In genomic region chr11:116532262-116532809, GRCm38 (mm10) we compare ENCODE assay signal across 8 mouse cellular contexts. TPM values are rescaled to one million over a fixed set of nuclear protein-coding genes. Genes with fewer than 3 reads are reported as not detected.
DNase-seq lines count a peak whose midpoint lies in the region; ATAC-seq and TF ChIP-seq lines count a peak whose summit lies in the region.

No protein-coding gene starts in this region.

- H3K27ac ChIP-seq in cortical plate, adult 2 months (ENCODE audit: insufficient read depth, low read length): no peak overlapping the region
- no peak overlapping the region for H3K27ac ChIP-seq in heart, embryonic 16.5 days (ENCODE audit: low read length)
- H3K27ac ChIP-seq in limb, embryonic 12.5 days: no peak overlapping the region
- no peak overlapping the region for H3K27ac ChIP-seq in midbrain, embryonic 14.5 days (replicated peaks; ENCODE audit: low read depth, low read length)

- H3K4me1 ChIP-seq in cortical plate, adult 2 months (ENCODE audit: control insufficient read depth, insufficient read depth, low read length): no peaks in the 10 kb centered on the region
- peaks cover 19% of the 10 kb centered on the region for H3K4me1 ChIP-seq in heart, embryonic 16.5 days (ENCODE audit: control insufficient read depth, insufficient read depth, low read length)
- peaks cover 43% of the 10 kb centered on the region for H3K4me1 ChIP-seq in limb, embryonic 12.5 days (replicated peaks)
- peaks cover 35% of the 10 kb centered on the region for H3K4me1 ChIP-seq in midbrain, embryonic 14.5 days (ENCODE audit: control insufficient read depth, insufficient read depth, low read length)

- no peaks in the 10 kb centered on the region for H3K9me3 ChIP-seq in heart, embryonic 16.5 days (replicated peaks; ENCODE audit: control insufficient read depth, low read length)
- H3K9me3 ChIP-seq in limb, embryonic 12.5 days: no peaks in the 10 kb centered on the region
- H3K9me3 ChIP-seq in midbrain, embryonic 14.5 days (ENCODE audit: control insufficient read depth, low read length): no peaks in the 10 kb centered on the region

- no peak for TF ChIP-seq CTCF in cortical plate, adult 2 months (IDR thresholded peaks at IDR 0.05; ENCODE audit: extremely low read depth, insufficient read depth, low read length)

- intact Hi-C loops in gastrocnemius, postnatal 36 days (cut with DNase I): no loop called here

- H3K4me2 ChIP-seq in heart, embryonic 16.5 days (ENCODE audit: low read depth, low read length): peak overlapping the region; percentile 98
- peak overlapping the region; percentile 94 for H3K4me2 ChIP-seq in limb, embryonic 12.5 days
- peak overlapping the region; percentile 76 for H3K4me2 ChIP-seq in midbrain, embryonic 14.5 days (ENCODE audit: low read length)

- peaks cover 31% of the 10 kb centered on the region for H3K27me3 ChIP-seq in heart, embryonic 16.5 days (ENCODE audit: control insufficient read depth, insufficient read depth, low read length)
- peaks cover 61% of the 10 kb centered on the region for H3K27me3 ChIP-seq in limb, embryonic 12.5 days
- peaks cover 46% of the 10 kb centered on the region for H3K27me3 ChIP-seq in midbrain, embryonic 14.5 days (ENCODE audit: control insufficient read depth, insufficient read depth, low read length)

- H3K4me3 ChIP-seq in cortical plate, adult 2 months (ENCODE audit: insufficient read depth, low read length): peak overlapping the region; percentile 21
- H3K4me3 ChIP-seq in heart, embryonic 16.5 days (ENCODE audit: low read length): peak overlapping the region; percentile 59
- H3K4me3 ChIP-seq in limb, embryonic 12.5 days (replicated peaks): peak overlapping the region; percentile 58
- peak overlapping the region; percentile 39 for H3K4me3 ChIP-seq in midbrain, embryonic 14.5 days (replicated peaks; ENCODE audit: low read depth, low read length)

- H3K36me3 ChIP-seq in heart, embryonic 16.5 days (ENCODE audit: control insufficient read depth, insufficient read depth): no peaks in the 10 kb centered on the region
- H3K36me3 ChIP-seq in limb, embryonic 12.5 days: peaks cover 14% of the 10 kb centered on the region
- peaks cover 7% of the 10 kb centered on the region; the same call in 1 of the 2 replicates for H3K36me3 ChIP-seq in midbrain, embryonic 14.5 days (ENCODE audit: control insufficient read depth, insufficient read depth, low read length)

- TF ChIP-seq POLR2A in cortical plate, adult 2 months (IDR thresholded peaks at IDR 0.05; ENCODE audit: extremely low read depth, insufficient read depth, low read length): no peak

- peak overlapping the region; percentile 54 for H3K9ac ChIP-seq in heart, embryonic 16.5 days (ENCODE audit: low read length)
- H3K9ac ChIP-seq in limb, embryonic 12.5 days (replicated peaks): peak overlapping the region; percentile 60; the same call in 1 of the 2 replicates
- H3K9ac ChIP-seq in midbrain, embryonic 14.5 days (replicated peaks; ENCODE audit: low read length): peak overlapping the region; percentile 42; the same call in 1 of the 2 replicates

- under 1% methylated on average over 30 of the region's 30 CpGs for WGBS in heart, embryonic 16.5 days
- under 1% methylated on average over 30 of the region's 30 CpGs for WGBS in limb, embryonic 12.5 days
- WGBS in midbrain, embryonic 14.5 days: under 1% methylated on average over 30 of the region's 30 CpGs

- no peak for ATAC-seq in heart, embryonic 16.5 days (replicated peaks; ENCODE audit: extremely low read depth, insufficient read depth, low FRiP score)
- ATAC-seq in limb, embryonic 12.5 days (ENCODE audit: insufficient number of reproducible peaks, insufficient read depth, low FRiP score, low TSS enrichment, low read depth): no peak
- no peak for ATAC-seq in midbrain, embryonic 14.5 days (ENCODE audit: low FRiP score, low TSS enrichment)

- peak; percentile 25 for DNase-seq in adrenal gland, adult 2 months
- DNase-seq in adrenal gland, adult 8-10 months: no peak
- peak; percentile 47 for DNase-seq in midbrain, embryonic 14.5 days
- peak; percentile 52 for DNase-seq in urinary bladder, postnatal 25 days (ENCODE audit: low spot score)
- DNase-seq in gastrocnemius, postnatal 36 days: no peak

RNA-seq across cellular contexts. Expression of gene Sphk1, which starts 1.6 kb away (rescaled TPM):
- total RNA-seq in adrenal gland, adult 2 months (2021): 1 to 10 TPM; 2.4 to 2.6 TPM
- 3.7 and 4.1 TPM in 2 replicates for polyA plus RNA-seq in adrenal gland, adult 2 months (2012; rRNA removed)
- total RNA-seq in adrenal gland, adult 8-10 months (2022): 1 to 10 TPM; 3.0 to 4.7 (median 3.5) TPM
- polyA plus RNA-seq in cortical plate, adult 2 months (2012; rRNA removed): 5.3 and 7.6 TPM in 2 replicates
- polyA plus RNA-seq in heart, embryonic 16.5 days (2015; fragmentation: Nextera tagmentation; extraction: Ambion mirVana): 3.6 and 4.5 TPM in 2 replicates
- 1.4 and 1.8 TPM in 2 replicates for polyA plus RNA-seq in limb, embryonic 12.5 days (2016; fragmentation: Nextera tagmentation; extraction: Ambion mirVana)
- polyA plus RNA-seq in midbrain, embryonic 14.5 days (2014; fragmentation: Nextera tagmentation; extraction: Ambion mirVana): 5.4 and 6.0 TPM in 2 replicates
- 1 to 10 TPM in 1 of 2 experiments, under 1 TPM in 1; 0.35 to 1.4 TPM for total RNA-seq in gastrocnemius, postnatal 36 days (2021)

RNA-seq across cellular contexts. Expression of gene Prpsap1, which starts 38.3 kb away (rescaled TPM):
- 10 to 100 TPM; 76.0 to 85.0 TPM for total RNA-seq in adrenal gland, adult 2 months (2021)
- polyA plus RNA-seq in adrenal gland, adult 2 months (2012; rRNA removed): 223 and 257 TPM in 2 replicates
- 100 to 1,000 TPM; 104 to 122 (median 111) TPM for total RNA-seq in adrenal gland, adult 8-10 months (2022)
- 89.0 and 90.8 TPM in 2 replicates for polyA plus RNA-seq in cortical plate, adult 2 months (2012; rRNA removed)
- polyA plus RNA-seq in heart, embryonic 16.5 days (2015; fragmentation: Nextera tagmentation; extraction: Ambion mirVana): 98.6 and 99.1 TPM in 2 replicates
- polyA plus RNA-seq in limb, embryonic 12.5 days (2016; fragmentation: Nextera tagmentation; extraction: Ambion mirVana): 186 and 199 TPM in 2 replicates
- polyA plus RNA-seq in midbrain, embryonic 14.5 days (2014; fragmentation: Nextera tagmentation; extraction: Ambion mirVana): 171 and 174 TPM in 2 replicates
- total RNA-seq in gastrocnemius, postnatal 36 days (2021): 10 to 100 TPM; 12.6 to 14.1 TPM

RNA-seq across cellular contexts. Expression of gene Ube2o, which starts 48.9 kb away (rescaled TPM):
- 10 to 100 TPM; 24.9 to 26.7 TPM for total RNA-seq in adrenal gland, adult 2 months (2021)
- polyA plus RNA-seq in adrenal gland, adult 2 months (2012; rRNA removed): 21.8 and 24.6 TPM in 2 replicates
- total RNA-seq in adrenal gland, adult 8-10 months (2022): 10 to 100 TPM; 26.5 to 38.4 (median 33.9) TPM
- polyA plus RNA-seq in cortical plate, adult 2 months (2012; rRNA removed): 88.6 and 90.1 TPM in 2 replicates
- polyA plus RNA-seq in heart, embryonic 16.5 days (2015; fragmentation: Nextera tagmentation; extraction: Ambion mirVana): 5.5 and 6.9 TPM in 2 replicates
- polyA plus RNA-seq in limb, embryonic 12.5 days (2016; fragmentation: Nextera tagmentation; extraction: Ambion mirVana): 14.8 and 21.7 TPM in 2 replicates
- polyA plus RNA-seq in midbrain, embryonic 14.5 days (2014; fragmentation: Nextera tagmentation; extraction: Ambion mirVana): 26.1 and 26.9 TPM in 2 replicates
- 10 to 100 TPM; 18.4 to 20.4 TPM for total RNA-seq in gastrocnemius, postnatal 36 days (2021)

RNA-seq across cellular contexts. Expression of gene Aanat, which starts 53.9 kb away (rescaled TPM):
- total RNA-seq in adrenal gland, adult 2 months (2021): not detected
- 0.40 TPM in 1 of 2 replicates, not detected in the other for polyA plus RNA-seq in adrenal gland, adult 2 months (2012; rRNA removed)
- not detected for total RNA-seq in adrenal gland, adult 8-10 months (2022)
- 1.5 and 2.3 TPM in 2 replicates for polyA plus RNA-seq in cortical plate, adult 2 months (2012; rRNA removed)
- polyA plus RNA-seq in heart, embryonic 16.5 days (2015; fragmentation: Nextera tagmentation; extraction: Ambion mirVana): not detected in 2 replicates
- not detected in 2 replicates for polyA plus RNA-seq in limb, embryonic 12.5 days (2016; fragmentation: Nextera tagmentation; extraction: Ambion mirVana)
- polyA plus RNA-seq in midbrain, embryonic 14.5 days (2014; fragmentation: Nextera tagmentation; extraction: Ambion mirVana): 0.49 and 0.70 TPM in 2 replicates
- not detected for total RNA-seq in gastrocnemius, postnatal 36 days (2021)

Comparison
In these comparisons a context has a peak if more than half of its experiments do, and no peak if none do; other contexts are left out.
1. DNase-seq: peak in adrenal gland, adult 2 months (single experiment), midbrain, embryonic 14.5 days (single experiment) and urinary bladder, postnatal 25 days (single experiment); none in adrenal gland, adult 8-10 months (single experiment) and gastrocnemius, postnatal 36 days (0 of 2).
2. Peak in every context shown above with its lines, with median percentiles within 50 percentile points of each other: H3K4me3 ChIP-seq, H3K4me2 ChIP-seq and H3K9ac ChIP-seq.